8 mouse cellular contexts compared by ENCODE assay signal in genomic region chr11:69117737-69118695, GRCm38 (mm10). TPM values are rescaled to one million over a fixed set of nuclear protein-coding genes. Genes with fewer than 3 reads are reported as not detected.
DNase-seq lines count a peak whose midpoint lies in the region; ATAC-seq and TF ChIP-seq lines count a peak whose summit lies in the region.

No protein-coding gene starts in this region.

- H3K9ac ChIP-seq in embryonic facial prominence, embryonic 14.5 days (ENCODE audit: low read depth, low read length) = peak overlapping the region; percentile 81
- peak overlapping the region; percentile 62 for H3K9ac ChIP-seq in heart, postnatal 0 days (replicated peaks; ENCODE audit: low read depth, low read length)

- H3K4me1 ChIP-seq in embryonic facial prominence, embryonic 14.5 days (ENCODE audit: control insufficient read depth, insufficient read depth, low read length) = peaks cover 21% of the 10 kb centered on the region
- H3K4me1 ChIP-seq in heart, postnatal 0 days (ENCODE audit: control insufficient read depth, insufficient read depth) = peaks cover 26% of the 10 kb centered on the region

- H3K36me3 ChIP-seq in embryonic facial prominence, embryonic 14.5 days (ENCODE audit: control insufficient read depth, insufficient read depth, low read length) = no peaks in the 10 kb centered on the region
- H3K36me3 ChIP-seq in heart, postnatal 0 days (replicated peaks; ENCODE audit: control insufficient read depth, insufficient read depth, low read length) = no peaks in the 10 kb centered on the region

- no peak for TF ChIP-seq EP300 in heart, postnatal 0 days (IDR thresholded peaks at IDR 0.05; ENCODE audit: low read depth)

- no peaks in the 10 kb centered on the region for H3K9me3 ChIP-seq in embryonic facial prominence, embryonic 14.5 days (ENCODE audit: control insufficient read depth, low read length)
- H3K9me3 ChIP-seq in heart, postnatal 0 days (replicated peaks; ENCODE audit: control insufficient read depth, low read length) = no peaks in the 10 kb centered on the region

- 0 out of 2 replicates have a peak, but pooled peaks have one; percentile 4 for ATAC-seq in embryonic facial prominence, embryonic 14.5 days (ENCODE audit: low read depth)
- peak; percentile 11; the same call in 1 of the 2 replicates for ATAC-seq in heart, postnatal 0 days (ENCODE audit: insufficient read depth, low read depth)

- peak overlapping the region; percentile 84 for H3K4me3 ChIP-seq in embryonic facial prominence, embryonic 14.5 days (ENCODE audit: low read depth, low read length)
- H3K4me3 ChIP-seq in heart, postnatal 0 days (ENCODE audit: low read depth, low read length) = peak overlapping the region; percentile 63
- H3K4me3 ChIP-seq in layer of hippocampus, adult 2 months = peak overlapping the region; percentile 78

- H3K4me2 ChIP-seq in embryonic facial prominence, embryonic 14.5 days (ENCODE audit: low read depth, low read length) = peak overlapping the region; percentile 99
- peak overlapping the region; percentile 72 for H3K4me2 ChIP-seq in heart, postnatal 0 days (ENCODE audit: low read depth, low read length)

- peak; percentile 56 to 61 for DNase-seq in CD8-positive naive resting alpha-beta T cell, adult 2 months (ENCODE audit: low read depth in 2 of 2, low spot score in 2 of 2)
- DNase-seq in adrenal gland, postnatal 10 days = peak; percentile 74
- peak; percentile 70 for DNase-seq in embryonic facial prominence, embryonic 14.5 days (ENCODE audit: low spot score)
- DNase-seq in heart, postnatal 0 days (ENCODE audit: low spot score) = peak; percentile 64
- DNase-seq in layer of hippocampus, adult 2 months (ENCODE audit: low spot score in 2 of 2) = no peak
- DNase-seq in lung, postnatal 25 days (ENCODE audit: low spot score) = peak; percentile 68
- DNase-seq in retina, embryonic 14.5 days (ENCODE audit: low spot score) = peak; percentile 61
- peak; percentile 63 for DNase-seq in urinary bladder, postnatal 25 days (ENCODE audit: low spot score)

- TF ChIP-seq CTCF in heart, postnatal 0 days (IDR thresholded peaks at IDR 0.05; ENCODE audit: low read depth) = no peak
- no peak for TF ChIP-seq CTCF in layer of hippocampus, adult 2 months (conservative IDR thresholded peaks at IDR 0.05)

- WGBS in embryonic facial prominence, embryonic 14.5 days = under 1% methylated on average over 38 of the region's 45 CpGs
- under 1% methylated on average over 45 of the region's 45 CpGs for WGBS in heart, postnatal 0 days

- peak overlapping the region; percentile 78 for H3K27ac ChIP-seq in embryonic facial prominence, embryonic 14.5 days (replicated peaks; ENCODE audit: low read depth, low read length)
- peak overlapping the region; percentile 82 for H3K27ac ChIP-seq in heart, postnatal 0 days (ENCODE audit: low read depth)
- H3K27ac ChIP-seq in layer of hippocampus, adult 2 months = peak overlapping the region; percentile 88

- no peaks in the 10 kb centered on the region for H3K27me3 ChIP-seq in embryonic facial prominence, embryonic 14.5 days (replicated peaks; ENCODE audit: control insufficient read depth, insufficient read depth, low read length)
- no peaks in the 10 kb centered on the region for H3K27me3 ChIP-seq in heart, postnatal 0 days (ENCODE audit: control insufficient read depth, insufficient read depth, low read length)

RNA-seq across cellular contexts. Expression of gene Hes7, which starts 2.2 kb away (rescaled TPM):
- total RNA-seq in adrenal gland, postnatal 10 days (2021) = under 1 TPM; 0.18 to 0.36 TPM
- polyA plus RNA-seq in embryonic facial prominence, embryonic 14.5 days (2014; fragmentation: Nextera tagmentation; extraction: Ambion mirVana) = 0.21 and 0.45 TPM in 2 replicates
- total RNA-seq in heart, postnatal 0 days (2014; rRNA removed; ENCODE audit: low replicate concordance) = not detected in 2 replicates
- 0.26 and 0.29 TPM in 2 replicates for polyA plus RNA-seq in heart, postnatal 0 days (2015; fragmentation: Nextera tagmentation; extraction: Ambion mirVana)
- 1 to 10 TPM in 1 of 2 experiments, under 1 TPM in 1; 0.79 to 1.0 TPM for total RNA-seq in layer of hippocampus, adult 2 months (2021)

RNA-seq across cellular contexts. Expression of gene 9130213A22Rik, which starts 4.4 kb away (rescaled TPM):
- under 1 TPM; 0.48 to 0.66 TPM for total RNA-seq in adrenal gland, postnatal 10 days (2021)
- polyA plus RNA-seq in embryonic facial prominence, embryonic 14.5 days (2014; fragmentation: Nextera tagmentation; extraction: Ambion mirVana) = 0.14 and 0.63 TPM in 2 replicates
- 0.66 TPM in 1 of 2 replicates, not detected in the other for total RNA-seq in heart, postnatal 0 days (2014; rRNA removed; ENCODE audit: low replicate concordance)
- polyA plus RNA-seq in heart, postnatal 0 days (2015; fragmentation: Nextera tagmentation; extraction: Ambion mirVana) = 0.30 and 0.49 TPM in 2 replicates
- total RNA-seq in layer of hippocampus, adult 2 months (2021) = 1 to 10 TPM; 1.4 to 1.5 TPM

RNA-seq across cellular contexts. Expression of gene Aloxe3, which starts 7.7 kb away (rescaled TPM):
- total RNA-seq in adrenal gland, postnatal 10 days (2021) = under 1 TPM; 0.60 to 0.76 TPM
- polyA plus RNA-seq in embryonic facial prominence, embryonic 14.5 days (2014; fragmentation: Nextera tagmentation; extraction: Ambion mirVana) = 0.39 and 1.9 TPM in 2 replicates
- total RNA-seq in heart, postnatal 0 days (2014; rRNA removed; ENCODE audit: low replicate concordance) = 0.58 TPM in 1 of 2 replicates, not detected in the other
- polyA plus RNA-seq in heart, postnatal 0 days (2015; fragmentation: Nextera tagmentation; extraction: Ambion mirVana) = 0.08 TPM in 1 of 2 replicates, not detected in the other
- 10 to 100 TPM in 1 of 2 experiments, 1 to 10 TPM in 1; 7.8 to 11.1 TPM for total RNA-seq in layer of hippocampus, adult 2 months (2021)

RNA-seq across cellular contexts. Expression of gene Per1, which starts 23.0 kb away (rescaled TPM):
- 100 to 1,000 TPM in 1 of 2 experiments, 10 to 100 TPM in 1; 63.1 to 157 TPM for total RNA-seq in adrenal gland, postnatal 10 days (2021)
- polyA plus RNA-seq in embryonic facial prominence, embryonic 14.5 days (2014; fragmentation: Nextera tagmentation; extraction: Ambion mirVana) = 21.5 and 28.2 TPM in 2 replicates
- 76.8 and 93.5 TPM in 2 replicates for total RNA-seq in heart, postnatal 0 days (2014; rRNA removed; ENCODE audit: low replicate concordance)
- polyA plus RNA-seq in heart, postnatal 0 days (2015; fragmentation: Nextera tagmentation; extraction: Ambion mirVana) = 8.1 and 9.7 TPM in 2 replicates
- total RNA-seq in layer of hippocampus, adult 2 months (2021) = 10 to 100 TPM; 83.4 to 95.2 TPM

RNA-seq across cellular contexts. Expression of gene Vamp2, which starts 29.7 kb away (rescaled TPM):
- total RNA-seq in adrenal gland, postnatal 10 days (2021) = 100 to 1,000 TPM; 104 to 143 TPM
- 89.1 and 97.0 TPM in 2 replicates for polyA plus RNA-seq in embryonic facial prominence, embryonic 14.5 days (2014; fragmentation: Nextera tagmentation; extraction: Ambion mirVana)
- total RNA-seq in heart, postnatal 0 days (2014; rRNA removed; ENCODE audit: low replicate concordance) = 25.2 and 27.9 TPM in 2 replicates
- polyA plus RNA-seq in heart, postnatal 0 days (2015; fragmentation: Nextera tagmentation; extraction: Ambion mirVana) = 59.2 and 62.1 TPM in 2 replicates
- total RNA-seq in layer of hippocampus, adult 2 months (2021) = 1,000 to 10,000 TPM in 1 of 2 experiments, 100 to 1,000 TPM in 1; 988 to 1,016 TPM

Comparison
In these comparisons a context has a peak if more than half of its experiments do, and no peak if none do; other contexts are left out.
1. DNase-seq: peak in CD8-positive naive resting alpha-beta T cell, adult 2 months (2 of 2), adrenal gland, postnatal 10 days (single experiment), embryonic facial prominence, embryonic 14.5 days (single experiment), heart, postnatal 0 days (single experiment), lung, postnatal 25 days (single experiment), retina, embryonic 14.5 days (single experiment) and urinary bladder, postnatal 25 days (single experiment); none in layer of hippocampus, adult 2 months (0 of 2).
2. Peak in every context shown above with its lines, with median percentiles within 50 percentile points of each other: H3K27ac ChIP-seq and H3K4me3 ChIP-seq.